Mouse (Mus musculus): ENCODE measurements around the gene Ntmt1. TPM values are rescaled to one million over a fixed set of nuclear protein-coding genes. Genes with fewer than 3 reads are reported as not detected.
A peak's percentile ranks its signal among the peaks of the same experiment; 100 is the strongest.

The Ntmt1 gene
- polyA plus RNA-seq, 1 experiment from 2014 or later, result 50.5 TPM

DNA sequence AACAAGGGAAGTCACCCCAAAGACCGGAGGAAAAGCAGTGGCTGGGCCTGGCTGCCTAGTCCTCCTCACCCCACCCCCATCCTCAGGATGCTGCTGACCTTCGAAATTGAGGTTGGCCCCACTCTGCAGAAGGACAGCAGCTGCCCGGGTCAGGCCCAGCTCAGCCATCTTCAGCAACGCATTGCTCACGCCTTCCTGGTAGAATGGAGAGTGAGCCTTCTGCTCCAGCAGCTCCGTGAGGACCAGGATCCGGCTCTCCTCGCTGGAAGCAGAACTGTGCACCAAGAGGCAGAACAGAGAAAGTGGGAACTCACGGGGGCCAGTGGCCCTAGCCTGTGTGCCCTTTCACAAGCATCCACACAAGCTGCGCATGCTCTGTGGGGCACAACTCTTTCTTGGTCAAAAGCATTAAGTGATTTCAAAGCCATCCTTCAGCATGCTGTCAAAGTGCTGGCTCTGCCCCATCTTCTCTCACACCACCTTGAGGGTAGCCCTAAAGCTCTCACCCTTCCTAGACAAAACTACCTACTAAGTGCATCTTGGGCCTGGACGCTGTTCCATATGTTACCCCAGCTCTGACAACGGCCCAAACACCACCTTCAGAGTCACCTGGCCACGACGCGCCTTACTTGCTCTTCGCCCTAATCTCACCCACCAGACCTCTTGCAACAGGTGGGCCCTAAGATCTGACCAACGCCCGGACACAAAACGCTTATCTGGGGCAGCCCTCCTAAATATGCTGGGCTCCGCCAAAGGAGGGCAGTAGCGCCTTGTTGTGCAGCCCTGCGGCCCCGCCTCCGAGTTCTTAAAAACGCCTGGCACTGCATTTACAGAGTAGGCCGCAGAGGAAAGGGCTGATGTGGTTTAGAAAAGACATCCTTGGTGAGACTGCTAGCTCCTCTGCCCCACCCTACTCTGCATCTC is 19.5 kb downstream of the Ntmt1 start:
- peak overlapping the region; percentile 54 for H3K27ac ChIP-seq (ENCODE audit: low read depth, low read length)
- no peak for ATAC-seq
- 30% methylated on average over 26 of the region's 26 CpGs for WGBS

DNA sequence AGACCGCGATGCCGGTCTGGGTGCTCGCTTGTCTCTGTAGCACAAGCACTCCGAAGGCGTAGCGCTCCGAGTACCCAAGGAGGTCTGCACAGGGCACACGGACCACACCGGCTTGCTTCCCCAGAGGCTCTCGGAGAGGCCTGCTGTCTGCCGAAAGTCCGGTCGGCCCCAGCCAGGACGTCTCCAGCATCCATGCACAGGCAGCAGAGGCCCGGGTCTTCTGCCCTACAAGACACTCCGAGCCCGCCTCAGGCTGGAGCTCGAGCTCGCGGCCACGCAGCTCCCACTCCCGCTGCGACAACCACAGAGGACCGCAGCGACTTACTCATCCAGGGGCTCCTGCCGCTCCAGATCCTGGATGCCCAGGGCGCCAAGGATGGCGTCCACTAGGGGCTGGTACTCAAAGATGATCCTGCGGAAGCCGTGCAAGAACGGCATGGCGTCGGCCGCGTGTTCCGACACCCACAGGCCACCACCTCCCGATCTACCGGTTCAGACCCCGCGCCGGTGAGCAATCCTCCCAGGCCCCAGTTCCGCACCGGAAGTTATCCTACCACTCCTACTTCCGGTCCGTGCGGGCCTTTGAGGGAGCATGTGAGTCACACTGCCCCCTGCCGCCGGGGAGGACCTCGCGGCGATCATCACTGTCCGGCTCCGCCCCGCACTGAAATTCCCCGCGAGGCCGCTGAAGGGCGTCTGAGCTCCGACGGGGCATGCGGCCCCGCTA is 20.3 kb downstream of the Ntmt1 start:
- H3K4me3 ChIP-seq (ENCODE audit: low read depth, low read length), result peak overlapping the region; percentile 98
- TF ChIP-seq CTCF (IDR thresholded peaks at IDR 0.05; ENCODE audit: low read depth), result peak; percentile 98
- H3K4me1 ChIP-seq (replicated peaks; ENCODE audit: control insufficient read depth, insufficient read depth, low read length), result 0 out of 2 replicates have a peak, but pooled peaks cover 5% of the 10 kb centered on the region
- peak overlapping the region; percentile 54 for H3K27ac ChIP-seq (ENCODE audit: low read depth, low read length)
- no peaks in the 10 kb centered on the region for H3K27me3 ChIP-seq (replicated peaks; ENCODE audit: control insufficient read depth, insufficient read depth, low read length)
- no peaks in the 10 kb centered on the region for H3K9me3 ChIP-seq (ENCODE audit: control insufficient read depth)
- H3K9ac ChIP-seq (ENCODE audit: low read depth, low read length), result peak overlapping the region; percentile 78
- ATAC-seq, result peak; percentile 89
- under 1% methylated on average over 63 of the region's 63 CpGs for WGBS
- H3K4me2 ChIP-seq (replicated peaks; ENCODE audit: low read depth), result peak overlapping the region; percentile 96
- H3K36me3 ChIP-seq (ENCODE audit: control insufficient read depth, insufficient read depth), result peaks cover 36% of the 10 kb centered on the region

More for the DNA sequence above, 19.5 kb downstream of the Ntmt1 start:
- Histone ChIP-seq H3K9me3 (ENCODE audit: control insufficient read depth) (no peaks in the 10 kb centered on the region), H3K4me1 (replicated peaks; ENCODE audit: control insufficient read depth, insufficient read depth, low read length) (0 out of 2 replicates have a peak, but pooled peaks cover 5% of the 10 kb centered on the region), H3K27me3 (replicated peaks; ENCODE audit: control insufficient read depth, insufficient read depth, low read length) (no peaks in the 10 kb centered on the region), H3K9ac (ENCODE audit: low read depth, low read length) (peak overlapping the region; percentile 78), H3K36me3 (ENCODE audit: control insufficient read depth, insufficient read depth) (peaks cover 45% of the 10 kb centered on the region), H3K4me2 (replicated peaks; ENCODE audit: low read depth) (peak overlapping the region; percentile 96), H3K4me3 (ENCODE audit: low read depth, low read length) (peak overlapping the region; percentile 98)
- TF ChIP-seq CTCF (IDR thresholded peaks at IDR 0.05; ENCODE audit: low read depth), result peak; percentile 55

DNA sequence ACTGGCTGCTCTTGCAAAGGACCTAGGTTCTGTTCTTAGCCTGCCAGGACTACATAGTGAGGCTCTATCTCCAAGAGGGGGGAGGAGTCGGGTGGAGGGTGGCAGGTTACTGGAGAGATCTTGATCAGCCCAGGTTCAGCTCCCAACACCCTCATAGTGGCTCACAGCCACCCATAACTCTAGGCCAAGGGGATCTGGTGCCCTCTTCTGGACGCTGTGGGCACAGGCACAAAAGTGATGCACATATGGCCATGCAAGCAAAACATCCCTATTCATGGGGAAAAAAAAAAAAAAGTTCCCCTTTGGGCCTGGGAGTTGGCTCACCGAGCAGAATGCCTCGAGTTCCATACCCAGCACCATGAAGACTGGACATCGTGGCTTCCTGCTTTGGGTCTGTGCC is 21.7 kb downstream of the Ntmt1 start:
- H3K4me1 ChIP-seq (replicated peaks; ENCODE audit: control insufficient read depth, insufficient read depth, low read length), result 0 out of 2 replicates have a peak, but pooled peaks cover 5% of the 10 kb centered on the region
- no peak overlapping the region for H3K4me3 ChIP-seq (ENCODE audit: low read depth, low read length)
- no peak for ATAC-seq
- H3K9me3 ChIP-seq (ENCODE audit: control insufficient read depth), result no peaks in the 10 kb centered on the region
- peaks cover 22% of the 10 kb centered on the region for H3K36me3 ChIP-seq (ENCODE audit: control insufficient read depth, insufficient read depth)
- H3K27ac ChIP-seq (ENCODE audit: low read depth, low read length), result no peak overlapping the region
- 49% methylated on average over 5 of the region's 5 CpGs for whole genome bisulfite sequencing
- no peak overlapping the region for H3K4me2 ChIP-seq (replicated peaks; ENCODE audit: low read depth)
- no peaks in the 10 kb centered on the region for H3K27me3 ChIP-seq (replicated peaks; ENCODE audit: control insufficient read depth, insufficient read depth, low read length)
- TF ChIP-seq CTCF (IDR thresholded peaks at IDR 0.05; ENCODE audit: low read depth), result peak; percentile 73
- no peak overlapping the region for H3K9ac ChIP-seq (ENCODE audit: low read depth, low read length)

DNA sequence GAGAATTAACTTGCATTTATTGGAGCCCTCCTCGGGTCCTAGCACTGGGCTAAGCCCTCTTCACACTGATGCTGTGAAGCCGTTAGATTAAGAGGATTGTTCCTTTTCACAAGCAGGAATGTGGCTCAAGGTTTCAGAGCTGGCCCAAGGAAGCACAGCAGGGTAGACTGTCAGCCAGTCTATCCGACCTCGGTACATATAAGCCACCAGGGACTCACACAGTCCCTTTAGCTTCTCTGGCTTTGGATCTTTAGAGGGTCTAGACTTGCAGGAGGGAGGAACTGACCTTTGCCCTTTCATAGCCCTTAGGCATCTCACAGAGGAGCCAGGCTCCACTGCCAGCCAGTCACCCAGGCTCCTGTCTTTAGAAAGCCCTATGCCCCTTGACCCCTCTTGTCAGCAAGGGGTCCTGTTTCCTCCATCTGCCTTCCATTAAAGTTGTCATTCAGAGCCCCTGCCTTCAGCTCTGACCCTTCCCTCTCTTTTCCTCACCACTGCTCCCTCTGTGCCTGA is 22.7 kb downstream of the Ntmt1 start, which contains the start of gene Asb6:
TSS of gene Asb6 (minus strand) at position 51 of the 513 bp plus-strand sequence.
- Histone ChIP-seq H3K36me3 (ENCODE audit: control insufficient read depth, insufficient read depth) (peaks cover 12% of the 10 kb centered on the region; the same call in 1 of the 2 replicates), H3K9ac (ENCODE audit: low read depth, low read length) (no peak within 1 kb of the TSS), H3K9me3 (ENCODE audit: control insufficient read depth) (no peaks in the 10 kb centered on the region), H3K4me1 (replicated peaks; ENCODE audit: control insufficient read depth, insufficient read depth, low read length) (0 out of 2 replicates have a peak, but pooled peaks cover 5% of the 10 kb centered on the region), H3K27ac (ENCODE audit: low read depth, low read length) (no peak within 1 kb of the TSS), H3K27me3 (replicated peaks; ENCODE audit: control insufficient read depth, insufficient read depth, low read length) (no peaks in the 10 kb centered on the region), H3K4me2 (replicated peaks; ENCODE audit: low read depth) (no peak within 1 kb of the TSS), H3K4me3 (ENCODE audit: low read depth, low read length) (no peak within 1 kb of the TSS)
- no peak for TF ChIP-seq CTCF (IDR thresholded peaks at IDR 0.05; ENCODE audit: low read depth)
- 39% methylated on average over 4 of the region's 4 CpGs for WGBS
- no peak for ATAC-seq

DNA sequence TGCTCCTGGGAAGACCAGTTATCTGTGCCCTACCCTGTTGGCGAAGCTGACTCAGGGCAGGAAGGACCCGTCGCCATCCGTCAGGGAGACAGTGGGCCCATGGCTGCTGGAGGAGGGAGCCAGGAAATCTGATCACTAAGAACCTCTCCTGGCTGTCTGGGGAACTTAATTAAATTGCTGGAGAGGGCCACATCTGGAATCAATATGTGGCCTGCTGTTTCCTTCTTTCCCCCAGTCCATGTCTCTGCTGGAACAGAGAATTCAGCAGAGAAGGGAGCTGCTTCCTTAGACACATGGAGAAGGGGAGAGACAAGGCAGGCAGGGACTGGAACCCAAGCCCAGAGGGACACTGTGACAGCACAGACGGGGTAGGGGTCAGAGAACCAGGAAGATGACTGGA is 26.0 kb downstream of the Ntmt1 start:
- ATAC-seq, result no peak
- Histone ChIP-seq H3K4me2 (replicated peaks; ENCODE audit: low read depth) (no peak overlapping the region), H3K4me3 (ENCODE audit: low read depth, low read length) (no peak overlapping the region), H3K9me3 (ENCODE audit: control insufficient read depth) (no peaks in the 10 kb centered on the region), H3K4me1 (replicated peaks; ENCODE audit: control insufficient read depth, insufficient read depth, low read length) (no peaks in the 10 kb centered on the region), H3K27ac (ENCODE audit: low read depth, low read length) (no peak overlapping the region), H3K9ac (ENCODE audit: low read depth, low read length) (no peak overlapping the region), H3K27me3 (replicated peaks; ENCODE audit: control insufficient read depth, insufficient read depth, low read length) (no peaks in the 10 kb centered on the region), H3K36me3 (ENCODE audit: control insufficient read depth, insufficient read depth) (no peaks in the 10 kb centered on the region)
- 54% methylated on average over 5 of the region's 5 CpGs for WGBS
- TF ChIP-seq CTCF (IDR thresholded peaks at IDR 0.05; ENCODE audit: low read depth), result no peak

Measured in intestine, postnatal 0 days (tissue).